Mouse (Mus musculus) activated CD4-positive, CD25-positive, alpha-beta regulatory T cell, adult 9 weeks (primary cell): Measurements from ENCODE around the gene Pdpr. TPM values are rescaled to one million over a fixed set of nuclear protein-coding genes. Genes with fewer than 3 reads are reported as not detected.

Source experiments
- polyA plus RNA-seq: library from polyadenylated mRNA; unstranded; fragments of 100-300 nt; shearing (Covaris generic); gene quantifications from one replicate; pipeline ENCODE4 v1.2.1, GENCODE M21; 2017

The Pdpr gene
- 15.0 TPM for polyA plus RNA-seq

DNA sequence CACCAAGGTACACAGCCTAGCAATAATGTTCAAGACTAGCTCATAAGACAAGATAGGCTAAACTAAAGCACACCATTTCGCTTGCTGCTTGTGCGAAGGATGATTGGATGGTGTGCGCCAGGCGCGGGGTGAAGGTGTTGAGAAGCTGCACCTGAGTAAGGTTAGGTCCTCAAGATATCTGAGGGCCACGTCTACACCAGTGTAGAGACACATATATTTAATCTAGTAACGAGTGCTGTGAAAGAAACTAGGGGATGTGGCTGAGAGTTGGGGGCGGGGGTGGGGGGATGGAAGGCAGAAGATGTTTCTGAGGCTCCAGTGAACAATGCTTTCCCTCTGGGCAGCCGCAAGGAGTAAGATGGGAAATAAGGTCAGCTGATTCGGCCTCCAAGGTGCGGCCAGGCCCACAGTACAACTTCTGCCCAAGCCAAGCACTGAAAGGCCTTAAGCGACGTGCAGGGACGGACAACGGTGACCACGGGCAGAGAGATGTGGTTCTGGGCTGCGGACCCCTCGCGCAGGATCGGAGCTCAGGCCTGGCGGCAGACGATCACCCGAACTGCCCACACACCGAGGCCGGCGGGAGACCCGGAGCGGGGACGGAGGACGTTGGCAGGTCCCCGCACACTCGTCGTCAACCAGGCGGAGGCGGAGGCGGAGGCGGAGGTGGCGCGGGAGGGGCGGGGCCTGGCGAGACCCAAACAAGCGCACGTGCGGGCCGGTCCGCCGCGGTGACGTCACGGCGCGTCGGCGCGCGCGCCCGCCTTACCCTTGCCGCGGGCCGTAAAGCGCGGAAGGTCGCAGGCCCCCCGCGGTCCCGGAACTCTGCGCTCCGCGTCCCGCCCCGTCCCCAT lies at the start of gene Pdpr:
TSS of gene Pdpr (plus strand) at position 766 of the 854 bp plus-strand sequence.

GRCm38 (mm10) chr8:111056158-111056663 lies 38.2 kb upstream of the Pdpr start, which contains the start of gene Exosc6:
Gene Exosc6, plus strand, starts transcription at chr8:111056339.

DNA sequence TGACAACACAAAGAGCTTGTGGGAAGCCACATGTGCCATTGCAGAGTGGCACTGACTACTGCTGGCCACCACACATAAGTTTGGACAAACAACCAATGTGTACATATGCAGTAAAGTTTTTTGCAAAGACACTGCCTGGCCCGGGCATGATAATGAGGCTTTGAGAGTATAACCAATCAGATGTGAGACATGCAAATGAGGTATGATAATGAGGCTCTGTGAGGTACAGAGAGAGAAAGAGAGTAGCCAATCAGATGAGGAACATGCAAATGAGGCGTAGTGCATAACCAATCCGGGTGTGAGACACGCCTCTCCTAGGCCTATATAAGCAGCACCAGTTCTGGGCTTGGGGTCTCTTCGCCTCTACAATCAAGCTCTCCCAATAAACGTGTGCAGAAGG lies 2.1 kb upstream of the Pdpr start, which contains the start of gene Clec18a:
TSS of gene Clec18a (minus strand) at position 101 of the 400 bp plus-strand sequence.

Other genes with a start within 250 kb of the Pdpr start
- 72.2 TPM for gene Cog4, start 248.0 kb upstream of the Pdpr start, polyA plus RNA-seq
- gene Sf3b3, start 247.8 kb upstream of the Pdpr start, polyA plus RNA-seq, result 216 TPM
- 11.2 TPM for gene Fuk, start 192.1 kb upstream of the Pdpr start, polyA plus RNA-seq
- 5.8 TPM for gene St3gal2, start 174.7 kb upstream of the Pdpr start, polyA plus RNA-seq
- gene Ddx19a, start 96.8 kb upstream of the Pdpr start, polyA plus RNA-seq, result 23.4 TPM
- gene Ddx19b, start 62.9 kb upstream of the Pdpr start, polyA plus RNA-seq, result 17.6 TPM
- 60.3 TPM for gene Aars, start 61.5 kb upstream of the Pdpr start, polyA plus RNA-seq
- gene Exosc6, start 38.3 kb upstream of the Pdpr start, polyA plus RNA-seq, result not detected
- gene Clec18a, start 2.2 kb upstream of the Pdpr start, polyA plus RNA-seq, result not detected
- gene Glg1, start 164.6 kb downstream of the Pdpr start, polyA plus RNA-seq, result 33.2 TPM
- gene Rfwd3, start 205.6 kb downstream of the Pdpr start, polyA plus RNA-seq, result 56.2 TPM
- gene Mlkl, start 243.5 kb downstream of the Pdpr start, polyA plus RNA-seq, result 5.4 TPM